Mouse (Mus musculus) monocyte, adult 5-6 weeks (primary cell): ENCODE data around the gene Ppp1r9a. TPM values are rescaled to one million over a fixed set of nuclear protein-coding genes. Genes with fewer than 3 reads are reported as not detected.
A peak's percentile ranks its signal among the peaks of the same experiment; 100 is the strongest.

Experiments
- ATAC-seq: fragments of 153-309, 156-312 bp; replicated peaks from 2 replicates; pipeline ENCODE4 v1.8.0; 2017; ENCODE audit warnings: mild to moderate bottlenecking; ENCODE audit not compliant: low TSS enrichment, insufficient number of reproducible peaks, severe bottlenecking, poor library complexity, low FRiP score
- total RNA-seq: library from RNA; stranded (forward); fragments of 200-1000, 200-491, 200-594 nt; gene quantifications from 3 replicates; pipeline ENCODE4 v1.2.3, GENCODE M21; 2017

Ppp1r9a gene
- total RNA-seq, 1 experiment from 2014 or later: 2.5 TPM

- no peak for ATAC-seq
Observed at GRCm38 (mm10) chr6:5026772-5027171, 124.1 kb downstream of the Ppp1r9a start.

- no peak for ATAC-seq
Observed at GRCm38 (mm10) chr6:5027213-5027612, 124.5 kb downstream of the Ppp1r9a start.

DNA sequence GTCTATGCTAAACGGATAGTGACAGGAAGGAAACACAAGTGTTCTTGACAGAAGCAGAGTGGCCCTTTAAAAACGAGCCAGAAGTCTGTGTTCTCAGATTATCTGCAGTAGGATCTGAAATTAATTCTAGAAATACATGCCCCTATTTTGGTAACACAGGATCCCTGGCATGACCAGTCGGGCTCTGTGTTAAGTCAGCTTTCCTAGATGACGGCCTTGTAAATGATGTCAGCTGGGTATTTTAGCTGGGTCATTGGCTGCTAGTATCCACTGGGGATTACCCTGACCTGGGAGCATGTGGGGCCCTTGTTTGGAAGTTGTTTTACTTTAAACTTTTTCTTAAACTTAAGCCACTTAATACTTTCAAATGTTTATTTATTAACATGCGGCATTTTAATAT lies 125.1 kb downstream of the Ppp1r9a start:
- ATAC-seq: no peak

DNA sequence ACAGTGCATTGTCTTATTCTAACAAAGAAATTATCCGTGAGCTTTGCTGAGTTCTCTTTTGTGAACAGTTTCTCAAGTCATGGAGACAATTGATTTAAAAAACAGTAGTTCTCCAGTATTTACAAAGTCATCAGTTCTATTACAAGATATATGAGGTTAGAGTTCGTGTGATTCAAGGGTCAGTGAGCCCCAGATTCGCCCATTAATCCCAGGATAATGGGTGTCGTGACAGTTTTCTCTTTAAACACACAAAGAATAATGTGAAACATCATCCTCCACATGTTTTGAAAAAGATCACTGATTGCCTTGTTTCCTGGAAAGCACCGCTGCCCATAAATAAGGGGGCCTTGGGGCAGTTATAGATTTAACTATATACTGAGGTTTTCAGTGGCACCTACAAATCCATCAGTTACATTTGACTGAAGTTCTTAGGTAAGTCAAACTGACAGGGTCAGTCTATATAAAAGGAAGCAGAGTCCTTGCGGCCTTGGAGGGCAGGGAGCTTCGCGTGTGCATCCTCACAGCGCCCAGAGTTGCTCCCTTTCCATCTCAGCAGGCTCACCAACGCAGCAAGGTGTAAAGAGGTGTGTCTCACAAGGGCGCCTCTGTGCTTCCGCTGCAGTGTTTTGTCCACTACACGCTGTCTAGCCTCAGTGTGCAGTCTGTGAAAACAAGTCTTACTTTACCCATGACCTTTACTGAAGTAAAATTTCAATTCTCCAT lies 126.6 kb downstream of the Ppp1r9a start:
- no peak for ATAC-seq

DNA sequence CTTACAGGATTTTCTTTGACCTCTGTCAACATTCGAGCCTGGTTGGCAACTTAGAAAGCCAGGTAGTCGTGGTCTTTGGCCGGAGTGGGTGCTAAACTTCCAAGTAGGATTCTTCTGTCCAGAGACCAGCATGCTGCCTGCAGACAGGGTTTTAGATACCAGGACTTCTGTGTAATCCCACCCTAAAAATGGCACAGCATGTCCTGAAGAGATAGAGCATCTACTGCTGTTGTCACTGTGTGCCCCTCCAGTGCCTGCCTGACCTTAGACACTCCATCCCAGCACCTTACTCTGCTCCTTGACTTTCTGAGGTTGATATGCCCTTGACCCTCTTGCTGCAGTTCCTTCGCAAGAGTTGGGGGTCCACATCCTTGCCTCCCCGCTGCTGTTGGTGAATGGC lies 127.2 kb downstream of the Ppp1r9a start:
- no peak for ATAC-seq

GRCm38 (mm10) chr6:5032986-5033633 lies 130.4 kb downstream of the Ppp1r9a start:
- no peak for ATAC-seq

DNA sequence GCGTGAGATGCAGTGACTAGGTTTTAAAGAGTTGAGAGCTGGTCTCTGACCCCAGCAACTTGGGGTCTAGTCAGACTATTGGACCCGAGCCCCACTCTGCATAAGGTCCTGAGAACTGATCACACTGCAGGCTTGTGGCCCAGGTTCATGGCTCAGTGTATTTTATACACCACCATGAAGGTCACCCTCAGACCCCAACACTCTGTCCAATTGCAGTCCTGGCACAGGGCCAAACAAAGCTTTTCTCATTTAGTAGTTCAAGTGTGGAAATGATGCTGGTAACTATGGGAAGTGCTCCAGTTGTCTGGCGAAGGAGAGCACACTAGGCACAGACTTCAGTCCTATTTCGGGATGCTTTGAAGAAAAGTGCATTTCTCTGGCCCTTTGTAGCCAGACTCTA lies 134.5 kb downstream of the Ppp1r9a start:
- no peak for ATAC-seq

GRCm38 (mm10) chr6:5038140-5038749 lies 135.5 kb downstream of the Ppp1r9a start:
- ATAC-seq: no peak

GRCm38 (mm10) chr6:5039316-5039715 lies 136.6 kb downstream of the Ppp1r9a start:
- no peak for ATAC-seq

GRCm38 (mm10) chr6:5045854-5046253 lies 143.1 kb downstream of the Ppp1r9a start:
- ATAC-seq: no peak

DNA sequence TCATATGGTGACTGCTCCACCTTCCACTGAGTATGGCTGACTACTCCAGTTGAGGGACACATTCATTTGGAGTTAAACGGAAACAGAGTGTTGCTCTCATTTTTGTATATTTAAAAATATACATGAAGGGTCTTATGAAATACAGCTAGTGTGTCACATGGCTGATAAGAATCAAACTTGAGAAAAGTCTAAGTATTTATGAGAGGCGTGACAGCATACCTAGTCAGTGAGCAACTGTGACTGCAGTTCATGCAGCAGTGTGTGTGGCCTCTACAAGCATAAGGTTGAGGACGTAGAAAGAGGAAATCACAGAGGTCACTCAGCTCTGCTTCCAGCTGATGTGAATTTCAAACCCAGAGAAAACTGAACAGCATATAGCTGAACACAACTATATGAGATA lies 145.3 kb downstream of the Ppp1r9a start:
- no peak for ATAC-seq

DNA sequence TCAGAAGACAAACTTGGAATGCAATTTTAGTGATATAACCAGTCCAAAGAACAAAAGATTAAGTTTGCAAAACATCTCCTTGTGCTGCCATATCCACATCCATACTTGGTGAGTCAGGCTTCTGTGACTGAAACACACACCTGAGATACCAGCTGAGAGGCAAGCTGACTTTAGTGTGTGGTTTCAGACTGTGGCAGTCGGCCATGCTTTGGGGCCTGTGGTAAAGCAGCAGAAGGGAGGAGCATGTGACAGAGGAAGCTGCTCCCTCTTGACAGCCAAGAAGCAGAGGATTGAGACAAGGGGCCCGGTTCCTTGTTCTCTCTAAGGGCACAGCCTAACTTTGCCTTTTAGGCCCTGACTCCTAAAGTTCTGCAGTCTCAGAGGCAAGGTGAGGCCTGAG lies 149.6 kb downstream of the Ppp1r9a start:
- ATAC-seq: 0 out of 2 replicates have a peak, but pooled peaks have one; percentile 31

DNA sequence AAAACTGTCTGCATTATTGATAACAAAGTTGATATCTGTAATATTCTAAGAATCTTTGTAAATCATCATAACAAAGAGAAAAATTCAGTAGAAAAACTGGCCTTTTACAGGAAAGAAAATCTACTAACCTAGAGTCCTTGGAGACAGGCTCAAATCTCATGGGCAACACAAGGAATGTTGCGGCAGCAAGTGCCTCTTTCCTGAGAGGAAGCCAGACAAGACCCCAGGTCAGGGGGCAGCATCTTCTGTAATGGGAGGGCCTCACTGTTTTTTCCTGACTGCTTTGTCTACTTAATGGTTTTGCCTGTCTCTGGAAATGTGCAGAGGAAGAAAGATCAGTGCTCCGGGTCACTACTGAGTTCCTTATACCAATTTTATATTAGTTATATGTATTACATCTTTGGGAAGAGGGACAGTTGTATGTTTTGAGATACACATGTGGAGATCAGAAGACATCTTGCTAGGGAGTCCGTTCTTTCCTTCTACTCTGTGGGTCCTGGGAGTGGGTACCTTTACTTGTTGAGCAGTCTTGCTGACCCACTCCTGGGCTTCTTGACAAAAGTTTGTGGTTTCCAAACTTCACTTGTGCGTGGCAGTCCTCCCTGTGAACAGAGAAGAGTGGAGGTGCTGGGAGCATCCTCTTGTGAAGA lies 151.9 kb downstream of the Ppp1r9a start:
- no peak for ATAC-seq

DNA sequence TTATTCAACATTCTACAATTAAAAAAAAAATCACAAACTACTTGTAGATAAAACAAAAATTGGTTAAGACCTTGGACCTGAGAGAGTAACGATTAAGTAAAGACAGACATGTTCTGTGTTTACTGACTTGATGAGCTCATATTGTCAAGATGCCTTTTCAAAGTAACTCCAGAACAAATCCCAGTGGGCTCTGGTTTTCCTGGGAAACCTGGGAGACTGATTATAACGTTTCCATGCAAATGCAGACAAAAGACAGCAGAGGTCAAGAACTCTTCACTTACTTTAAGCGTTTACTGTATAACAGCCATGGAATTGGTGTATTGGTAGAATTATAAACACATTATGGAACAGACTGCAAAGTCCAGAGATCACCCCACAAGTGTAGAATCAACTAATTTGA lies 172.0 kb downstream of the Ppp1r9a start:
- ATAC-seq: no peak

- no peak for ATAC-seq
Observed at GRCm38 (mm10) chr6:5075680-5076079, 173.0 kb downstream of the Ppp1r9a start.

DNA sequence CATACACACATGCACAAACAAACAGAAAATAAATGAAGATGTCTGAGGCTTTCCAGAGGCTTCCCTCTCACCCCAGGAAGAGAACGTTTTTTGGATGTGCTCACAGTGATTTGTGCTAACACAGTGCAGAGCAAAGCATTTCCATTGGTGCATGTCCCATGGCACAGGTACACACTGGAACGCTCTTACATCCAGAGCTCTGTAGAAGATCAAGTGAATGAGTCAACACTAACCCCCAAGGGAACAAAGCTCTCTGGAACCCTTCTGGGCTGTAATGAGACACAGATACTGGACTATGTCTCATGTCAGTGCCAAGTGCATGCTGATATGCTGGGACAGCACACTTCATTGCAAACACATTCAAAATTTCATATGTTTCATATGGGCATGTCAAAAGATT lies 175.3 kb downstream of the Ppp1r9a start:
- no peak for ATAC-seq

- no peak for ATAC-seq
Observed at GRCm38 (mm10) chr6:5079108-5079507, 176.4 kb downstream of the Ppp1r9a start.

DNA sequence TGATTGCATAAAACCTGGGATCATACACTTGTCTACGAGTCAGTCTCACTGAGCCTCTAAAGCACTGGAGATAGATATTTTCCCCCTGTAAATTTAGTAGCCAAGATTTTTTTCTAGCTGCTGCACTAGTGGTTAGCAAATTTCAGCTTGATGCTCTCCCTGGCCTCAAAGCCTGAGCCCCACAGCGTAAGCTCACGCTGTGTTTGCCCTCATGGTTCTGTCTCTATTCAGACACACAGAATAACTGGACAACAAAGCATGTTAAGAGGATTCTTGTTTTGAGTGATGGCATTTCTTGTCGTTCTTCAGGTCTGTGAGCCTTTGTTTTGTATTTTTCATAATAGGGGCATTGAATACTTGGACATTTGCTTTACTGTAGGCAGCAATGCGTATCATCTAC lies 177.4 kb downstream of the Ppp1r9a start:
- ATAC-seq: no peak

DNA sequence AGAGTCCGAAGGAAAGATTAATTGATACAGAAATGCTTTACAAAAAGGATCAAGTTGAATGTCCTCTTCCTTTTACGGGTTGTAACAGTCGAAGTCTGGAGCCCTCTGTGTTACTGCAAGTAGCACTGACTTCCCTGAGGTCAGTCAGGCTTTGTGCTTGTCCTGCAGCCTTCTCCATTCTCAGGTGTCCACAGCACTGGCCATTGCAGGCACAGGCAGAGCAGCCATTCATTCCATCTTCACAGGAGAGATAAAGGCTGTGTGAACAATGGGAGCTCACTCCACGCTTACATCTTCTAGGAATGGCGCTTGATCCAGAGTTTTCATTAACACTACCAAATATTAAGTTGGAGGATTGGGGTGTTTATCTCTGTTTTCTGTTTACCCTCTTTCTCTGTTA lies 177.8 kb downstream of the Ppp1r9a start:
- no peak for ATAC-seq

DNA sequence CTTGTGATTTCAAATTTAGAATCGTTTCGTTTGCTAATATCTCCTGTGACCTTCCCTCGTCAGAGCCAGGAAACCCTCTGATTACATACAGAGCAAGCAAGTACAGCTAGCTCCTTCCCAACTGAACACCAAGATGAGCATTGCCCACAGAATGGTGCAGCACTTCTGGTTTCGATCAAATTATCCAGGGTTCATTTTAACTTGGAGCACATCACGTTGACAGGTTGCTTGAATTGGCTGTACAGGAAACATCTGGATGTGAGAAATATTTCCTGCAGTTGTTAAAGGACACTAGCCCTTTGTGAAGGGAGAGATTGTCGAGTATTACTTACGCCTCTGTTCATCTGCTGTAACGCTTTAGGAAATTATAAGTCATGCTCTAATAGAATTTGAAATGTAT lies 178.4 kb downstream of the Ppp1r9a start:
- ATAC-seq: no peak
